Mouse (Mus musculus) brain, embryonic 18.5 days (tissue): Measurements from ENCODE around the gene Slc12a6.
A peak's percentile ranks its signal among the peaks of the same experiment; 100 is the strongest.

Source experiments
- DNase-seq: peaks from one replicate; pipeline ENCODE4 v3.0.0-alpha.2; 2012; ENCODE audit warnings: low read depth, low spot score

The Slc12a6 gene

GRCm38 (mm10) chr2:112265448-112266241, at the start of gene Slc12a6:
TSS of gene Slc12a6 (plus strand) at chr2:112265825.
- DNase-seq = peak; percentile 71

DNA sequence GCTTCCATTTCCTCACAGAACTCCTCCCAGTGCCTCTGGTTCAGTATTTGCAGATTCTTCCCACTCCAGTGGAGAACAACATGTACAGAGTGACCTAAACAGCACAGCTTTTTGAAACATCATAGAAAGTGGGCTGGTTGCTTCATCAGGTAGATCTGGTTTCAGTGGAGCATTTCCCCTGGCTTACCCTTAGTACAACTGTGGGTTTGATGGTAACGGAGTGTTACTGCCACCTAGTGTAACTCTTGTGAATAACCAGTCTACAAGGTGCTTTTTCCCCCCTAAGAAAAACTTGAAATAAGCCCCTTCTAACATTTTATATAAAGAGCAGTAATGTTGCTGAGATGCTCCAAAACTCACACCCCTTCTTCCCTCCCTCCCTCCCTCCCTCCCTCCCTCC, 49.6 kb upstream of the Slc12a6 start:
- peak; percentile 12 for DNase-seq

DNA sequence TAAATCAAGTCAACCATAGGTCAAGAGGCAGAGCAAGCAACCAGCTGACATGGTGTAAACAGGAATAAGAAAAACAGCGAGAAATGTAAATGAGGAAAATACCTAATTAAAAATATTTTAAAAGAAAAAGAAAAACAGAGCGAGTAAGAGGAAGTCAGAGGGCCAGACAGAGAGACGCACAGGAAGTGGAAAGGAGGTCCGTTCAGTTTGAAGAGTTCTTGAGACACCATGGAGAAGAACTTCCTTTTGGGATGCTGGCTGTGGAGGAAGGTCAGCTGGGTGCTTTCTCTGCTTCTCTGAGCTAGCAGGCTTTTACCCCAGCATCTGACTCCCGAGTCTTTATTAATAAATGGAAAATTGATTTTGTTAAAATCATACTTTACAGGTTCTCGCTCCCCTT, 48.0 kb upstream of the Slc12a6 start:
- DNase-seq = no peak

- no peak for DNase-seq
Observed at GRCm38 (mm10) chr2:112220880-112221279, 44.7 kb upstream of the Slc12a6 start.

- DNase-seq = no peak
Observed at GRCm38 (mm10) chr2:112222607-112223006, 43.0 kb upstream of the Slc12a6 start.

DNA sequence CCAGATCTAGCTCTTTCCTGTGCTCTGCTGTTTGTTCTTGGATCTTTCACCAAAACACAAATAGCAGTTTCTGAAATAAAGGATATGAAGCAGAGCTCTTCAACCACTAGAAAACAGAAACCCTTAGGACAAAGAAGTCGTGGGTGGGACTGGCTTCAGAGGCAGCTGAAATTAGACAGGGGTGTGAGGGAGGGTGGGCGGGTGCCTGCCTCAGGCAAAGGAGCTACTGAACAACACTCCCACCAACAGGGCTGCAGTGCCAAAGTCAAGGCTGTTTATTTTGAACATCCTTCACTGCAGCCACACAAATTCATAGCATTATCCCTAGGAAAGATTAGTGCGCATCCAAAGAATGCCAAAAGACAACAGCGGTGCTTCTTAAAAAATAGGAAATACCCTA, 41.3 kb upstream of the Slc12a6 start:
- DNase-seq = no peak

DNA sequence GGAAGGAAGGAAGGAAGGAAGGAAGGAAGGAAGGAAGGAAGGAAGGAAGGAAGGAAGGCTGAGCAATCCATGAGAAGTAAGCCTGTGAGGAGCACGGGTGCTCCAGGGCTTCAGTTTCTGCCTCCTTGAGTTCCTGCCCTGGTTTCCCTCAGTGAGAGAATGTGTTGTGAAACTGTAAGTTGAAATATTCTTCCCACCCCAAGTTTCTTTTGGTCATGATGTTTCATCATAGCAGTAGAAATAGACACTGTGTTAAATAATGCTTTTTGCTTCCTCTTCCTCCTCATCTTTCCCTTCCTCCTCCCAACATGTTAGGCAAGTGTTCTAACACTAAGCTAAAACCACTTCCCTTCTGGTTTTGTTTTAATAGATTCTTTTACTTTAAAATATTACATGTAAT, 33.0 kb upstream of the Slc12a6 start:
- no peak for DNase-seq

DNA sequence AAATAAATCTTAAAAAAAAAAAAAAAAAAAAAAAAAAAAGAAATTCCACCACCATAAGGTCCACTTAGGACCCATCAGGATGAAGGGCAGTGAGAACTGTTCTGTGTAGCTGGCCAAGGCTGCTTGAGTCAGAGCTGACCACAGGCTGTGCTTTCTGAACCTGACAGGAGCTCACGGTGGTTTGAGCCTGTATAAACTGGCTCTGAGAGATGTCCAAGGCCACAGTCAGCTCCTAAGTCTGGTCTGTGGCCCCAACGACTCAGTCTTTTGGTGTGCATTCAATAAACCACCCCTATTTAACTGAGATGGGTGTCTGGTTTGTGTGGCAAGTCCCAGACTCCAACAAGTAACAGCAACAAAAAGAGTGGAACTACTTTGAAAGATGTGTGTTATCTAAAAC, 29.0 kb upstream of the Slc12a6 start:
- DNase-seq = no peak

GRCm38 (mm10) chr2:112238006-112238405, 27.6 kb upstream of the Slc12a6 start:
- no peak for DNase-seq

- DNase-seq = peak; percentile 54
Observed at GRCm38 (mm10) chr2:112239212-112239934, 26.3 kb upstream of the Slc12a6 start, which contains the start of gene Lpcat4. TSS of gene Lpcat4 (plus strand) at chr2:112239468.

DNA sequence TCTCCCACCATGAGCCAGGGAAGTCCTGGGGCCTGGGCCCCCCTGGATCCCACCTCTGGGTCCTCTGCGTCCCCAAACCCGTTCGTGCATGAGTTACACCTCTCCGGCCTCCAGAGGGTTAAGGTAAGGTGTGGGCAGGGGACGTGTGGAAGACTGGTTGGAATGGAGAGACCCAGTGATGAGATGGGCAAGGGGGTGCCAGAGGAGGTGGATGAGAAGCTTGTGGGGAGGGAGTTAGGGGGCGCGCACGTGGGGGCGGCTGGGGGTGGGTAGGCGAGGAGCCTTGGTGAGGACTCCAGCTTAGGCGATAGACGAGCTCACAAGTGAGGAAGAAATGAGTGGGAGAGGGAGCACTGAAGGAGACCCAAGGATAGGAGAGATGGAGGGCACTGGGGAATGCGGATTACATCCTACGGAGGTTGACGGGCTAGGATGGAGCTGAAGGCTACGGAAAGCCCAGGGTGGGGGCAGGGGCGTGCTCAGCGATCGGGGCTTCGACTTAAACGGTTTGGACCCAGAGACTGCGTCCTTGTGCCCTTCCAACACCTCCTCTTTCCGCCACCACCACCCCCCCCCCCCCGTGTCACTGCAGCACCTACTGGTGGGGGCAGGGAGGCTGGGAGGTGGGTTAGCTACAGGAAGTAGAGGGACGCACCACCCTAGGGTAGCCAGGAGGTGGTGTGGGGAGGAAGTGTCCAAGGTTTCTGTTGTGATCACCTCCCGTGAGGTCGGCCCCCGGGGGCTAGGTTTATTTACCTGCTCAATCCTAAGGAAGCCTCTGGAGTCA, 25.5 kb upstream of the Slc12a6 start:
- peak; percentile 28 for DNase-seq

DNA sequence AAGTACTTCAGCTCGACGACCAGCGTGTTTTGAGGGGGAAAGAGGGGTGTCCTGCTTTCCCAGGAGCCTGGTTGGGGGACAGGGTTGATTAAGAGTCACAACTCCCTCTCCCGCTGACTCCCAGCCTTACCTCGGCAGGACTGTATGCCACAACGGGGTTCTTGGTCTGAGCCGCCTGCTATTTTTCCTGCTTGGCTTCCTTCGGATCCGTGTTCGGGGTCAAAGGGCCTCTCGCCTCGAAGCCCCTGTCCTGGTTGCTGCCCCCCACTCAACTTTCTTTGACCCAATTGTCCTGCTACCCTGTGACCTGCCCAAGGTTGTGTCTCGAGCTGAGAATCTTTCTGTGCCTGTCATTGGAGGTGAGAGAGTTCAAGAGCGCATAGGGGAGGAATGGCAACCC, 23.8 kb upstream of the Slc12a6 start:
- no peak for DNase-seq

DNA sequence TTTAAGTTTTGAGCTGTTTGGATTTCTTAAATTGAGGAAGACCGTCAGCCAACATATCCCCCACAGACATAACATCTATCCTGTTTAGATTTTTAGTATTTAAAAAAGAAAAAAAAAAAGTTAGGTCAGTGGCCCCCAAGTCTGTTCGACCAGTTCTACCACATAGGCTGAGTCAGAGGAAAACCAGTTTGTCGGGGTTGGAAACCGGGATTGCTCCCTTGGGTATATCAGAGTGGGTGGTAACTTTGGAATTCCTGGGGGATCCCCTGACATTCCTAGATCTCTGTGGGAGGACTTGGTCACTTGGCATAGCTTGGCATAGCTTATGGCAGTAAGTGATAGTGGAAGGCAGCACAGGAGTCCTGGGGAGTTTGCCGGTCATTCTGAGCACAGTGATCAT, 20.3 kb upstream of the Slc12a6 start:
- DNase-seq = no peak

GRCm38 (mm10) chr2:112246193-112246592, 19.4 kb upstream of the Slc12a6 start:
- DNase-seq = no peak

GRCm38 (mm10) chr2:112247323-112247722, 18.3 kb upstream of the Slc12a6 start:
- DNase-seq = no peak

DNA sequence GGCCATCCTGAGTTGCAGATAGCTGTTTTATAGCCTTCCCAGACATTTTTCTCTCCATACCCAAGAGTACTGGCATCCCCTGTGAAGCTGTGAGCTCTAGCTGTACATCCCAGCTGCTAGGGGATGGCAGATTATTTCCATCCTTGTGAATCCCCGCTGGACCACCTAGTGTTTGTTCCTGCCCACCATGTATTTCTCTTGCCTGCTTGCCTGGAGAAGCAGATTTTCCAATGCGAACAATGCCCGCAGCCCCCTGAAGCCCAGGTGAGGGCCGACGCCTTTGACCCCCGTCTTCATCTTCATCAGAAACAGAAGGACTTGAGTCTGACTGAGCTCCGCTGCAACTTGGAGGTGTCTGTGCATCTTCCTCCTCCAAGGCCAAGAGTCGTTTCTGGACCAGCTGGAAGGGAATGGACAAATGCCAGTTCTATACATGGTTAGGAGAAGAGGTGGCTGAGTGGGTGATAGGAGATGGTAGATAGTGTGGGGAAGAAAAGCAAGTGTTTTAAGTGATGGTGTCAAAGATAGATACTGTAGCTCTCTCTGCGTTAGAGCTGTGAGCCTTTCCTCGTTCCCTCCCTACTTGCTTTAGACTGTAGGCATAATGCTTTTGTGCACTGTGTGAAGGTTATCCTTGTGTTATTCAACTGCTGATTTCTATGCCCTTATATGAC, 15.7 kb upstream of the Slc12a6 start:
- no peak for DNase-seq

- no peak for DNase-seq
Observed at GRCm38 (mm10) chr2:112254675-112255515, 10.7 kb upstream of the Slc12a6 start.

- DNase-seq = no peak
Observed at GRCm38 (mm10) chr2:112259241-112259962, 6.2 kb upstream of the Slc12a6 start, which contains the start of gene Nutm1. TSS of gene Nutm1 (minus strand) at chr2:112259291.

GRCm38 (mm10) chr2:112261748-112262653, 3.6 kb upstream of the Slc12a6 start, which contains the start of gene Nop10:
TSS of gene Nop10 (plus strand) at chr2:112261926.
- DNase-seq = peak; percentile 71
